Mouse (Mus musculus): ENCODE results near the gene Dhrs7c. TPM values are rescaled to one million over a fixed set of nuclear protein-coding genes. Genes with fewer than 3 reads are reported as not detected.
A peak's percentile ranks its signal among the peaks of the same experiment; 100 is the strongest.

Dhrs7c gene
- total RNA-seq, 1 experiment, result not detected

- TF ChIP-seq ZNF384 (IDR thresholded peaks at IDR 0.05; ENCODE audit: low read depth, low read length) (no peak), HCFC1 (IDR thresholded peaks at IDR 0.05; ENCODE audit: borderline replicate concordance, insufficient read depth, low read length) (no peak), CHD2 (IDR thresholded peaks at IDR 0.05; ENCODE audit: low read depth, low read length) (no peak), ZC3H11A (IDR thresholded peaks at IDR 0.05; ENCODE audit: borderline replicate concordance, low read depth, low read length) (no peak), MAFK (IDR thresholded peaks at IDR 0.05; ENCODE audit: insufficient read depth, low read depth, low read length) (no peak)
- Histone ChIP-seq H3K27ac (ENCODE audit: insufficient read depth, low read depth, low read length, poor library complexity, severe bottlenecking) (no peak overlapping the region), H3K4me3 (ENCODE audit: insufficient read depth in 1 of 2, low read depth in 1 of 2, low read length in 2 of 2, poor library complexity in 1 of 2, severe bottlenecking in 1 of 2) (no peak overlapping the region), H3K4me1 (ENCODE audit: control insufficient read depth in 2 of 2, insufficient read depth in 2 of 2, low read length in 2 of 2, poor library complexity in 1 of 2) (peaks cover 0 to 8% of the 10 kb centered on the region in 2 experiments; a peak in 2 of 4 replicates), H3K9me3 (ENCODE audit: control insufficient read depth, insufficient read depth, low read depth, low read length) (no peaks in the 10 kb centered on the region), H3K36me3 (ENCODE audit: control insufficient read depth, insufficient read depth, low read length, poor library complexity, severe bottlenecking) (no peaks in the 10 kb centered on the region), H3K9ac (ENCODE audit: insufficient read depth, low read depth, low read length, poor library complexity, severe bottlenecking) (no peak overlapping the region)
- DNase-seq (ENCODE audit: low read depth, low spot score), result no peak
- in situ Hi-C loops (cut with MboI; ENCODE audit: low sequenced_read_pairs in 2 of 2, unreplicated experiment in 2 of 2), result no loop called here
These were observed 13.5 kb downstream of the Dhrs7c start for GRCm38 (mm10) chr11:67811535-67811934.

- in situ Hi-C loops (cut with MboI; ENCODE audit: low sequenced_read_pairs in 2 of 2, unreplicated experiment in 2 of 2), result no loop called here
- Histone ChIP-seq H3K9ac (ENCODE audit: insufficient read depth, low read depth, low read length, poor library complexity, severe bottlenecking) (no peak overlapping the region), H3K4me3 (ENCODE audit: insufficient read depth in 1 of 2, low read depth in 1 of 2, low read length in 2 of 2, poor library complexity in 1 of 2, severe bottlenecking in 1 of 2) (no peak overlapping the region), H3K36me3 (ENCODE audit: control insufficient read depth, insufficient read depth, low read length, poor library complexity, severe bottlenecking) (no peaks in the 10 kb centered on the region), H3K9me3 (ENCODE audit: control insufficient read depth, insufficient read depth, low read depth, low read length) (no peaks in the 10 kb centered on the region), H3K27ac (ENCODE audit: insufficient read depth, low read depth, low read length, poor library complexity, severe bottlenecking) (no peak overlapping the region), H3K4me1 (ENCODE audit: control insufficient read depth in 2 of 2, insufficient read depth in 2 of 2, low read length in 2 of 2, poor library complexity in 1 of 2) (no peaks in the 10 kb centered on the region)
- no peak for DNase-seq (ENCODE audit: low read depth, low spot score)
- TF ChIP-seq ZC3H11A (IDR thresholded peaks at IDR 0.05; ENCODE audit: borderline replicate concordance, low read depth, low read length), result 0 out of 2 replicates have a peak, but pooled peaks have one; percentile 34
- TF ChIP-seq HCFC1 (IDR thresholded peaks at IDR 0.05; ENCODE audit: borderline replicate concordance, insufficient read depth, low read length), result no peak
These were observed 21.6 kb downstream of the Dhrs7c start for GRCm38 (mm10) chr11:67819604-67820003.

DNA sequence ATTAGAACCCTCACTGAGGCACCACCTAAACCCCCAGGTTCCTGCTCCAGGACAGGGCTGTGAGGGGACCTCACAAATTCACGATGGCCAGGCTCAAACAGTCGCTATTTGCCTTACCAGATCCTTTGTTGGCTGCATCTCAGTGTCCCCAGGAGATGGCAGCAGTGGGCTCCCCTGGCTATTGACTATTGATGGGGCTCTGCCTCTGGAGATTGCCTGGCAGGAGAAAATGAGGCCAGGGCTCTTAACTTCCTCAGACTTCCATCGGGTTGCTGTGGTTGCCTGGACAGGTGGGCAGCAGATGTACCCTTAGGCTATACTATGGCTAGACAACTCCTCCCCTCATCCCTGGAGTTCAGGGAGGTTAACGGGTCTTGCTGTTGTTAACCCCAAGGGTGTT, 22.2 kb downstream of the Dhrs7c start:
- Histone ChIP-seq H3K4me1 (ENCODE audit: control insufficient read depth in 2 of 2, insufficient read depth in 2 of 2, low read length in 2 of 2, poor library complexity in 1 of 2) (no peaks in the 10 kb centered on the region), H3K9me3 (ENCODE audit: control insufficient read depth, insufficient read depth, low read depth, low read length) (no peaks in the 10 kb centered on the region), H3K9ac (ENCODE audit: insufficient read depth, low read depth, low read length, poor library complexity, severe bottlenecking) (no peak overlapping the region), H3K4me3 (ENCODE audit: insufficient read depth in 1 of 2, low read depth in 1 of 2, low read length in 2 of 2, poor library complexity in 1 of 2, severe bottlenecking in 1 of 2) (no peak overlapping the region), H3K36me3 (ENCODE audit: control insufficient read depth, insufficient read depth, low read length, poor library complexity, severe bottlenecking) (no peaks in the 10 kb centered on the region), H3K27ac (ENCODE audit: insufficient read depth, low read depth, low read length, poor library complexity, severe bottlenecking) (no peak overlapping the region)
- no peak for DNase-seq (ENCODE audit: low read depth, low spot score)
- TF ChIP-seq HCFC1 (IDR thresholded peaks at IDR 0.05; ENCODE audit: borderline replicate concordance, insufficient read depth, low read length) (no peak), CHD2 (IDR thresholded peaks at IDR 0.05; ENCODE audit: low read depth, low read length) (no peak), MAFK (IDR thresholded peaks at IDR 0.05; ENCODE audit: insufficient read depth, low read depth, low read length) (no peak), ZC3H11A (IDR thresholded peaks at IDR 0.05; ENCODE audit: borderline replicate concordance, low read depth, low read length) (no peak), ZNF384 (IDR thresholded peaks at IDR 0.05; ENCODE audit: low read depth, low read length) (no peak)
- in situ Hi-C loops (cut with MboI; ENCODE audit: low sequenced_read_pairs in 2 of 2, unreplicated experiment in 2 of 2), result no loop called here

DNA sequence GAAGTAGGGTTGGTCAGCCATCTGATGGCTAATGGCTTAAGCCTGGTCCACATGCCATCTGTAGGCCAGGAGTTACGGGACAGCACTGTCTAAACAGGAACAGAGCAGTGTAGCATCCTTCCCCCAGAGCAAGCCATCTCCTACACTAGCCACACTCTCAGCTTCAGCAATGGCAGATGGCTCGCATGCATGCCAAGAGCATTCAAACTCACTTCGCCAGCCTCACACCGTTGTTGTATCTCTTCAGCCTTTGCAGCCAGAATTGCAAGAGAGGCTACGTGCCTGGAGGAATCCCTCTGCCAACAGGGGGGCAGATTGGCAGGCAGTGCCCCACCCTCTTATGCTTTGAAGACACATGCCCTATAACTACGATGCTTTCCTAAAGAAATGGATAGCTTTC, 23.6 kb downstream of the Dhrs7c start:
- no peaks in the 10 kb centered on the region for H3K36me3 ChIP-seq (ENCODE audit: control insufficient read depth, insufficient read depth, low read length, poor library complexity, severe bottlenecking)
- in situ Hi-C loops (cut with MboI; ENCODE audit: low sequenced_read_pairs in 2 of 2, unreplicated experiment in 2 of 2), result no loop called here
- H3K4me3 ChIP-seq (ENCODE audit: insufficient read depth in 1 of 2, low read depth in 1 of 2, low read length in 2 of 2, poor library complexity in 1 of 2, severe bottlenecking in 1 of 2), result no peak overlapping the region
- no peaks in the 10 kb centered on the region for H3K4me1 ChIP-seq (ENCODE audit: control insufficient read depth in 2 of 2, insufficient read depth in 2 of 2, low read length in 2 of 2, poor library complexity in 1 of 2)
- TF ChIP-seq HCFC1 (IDR thresholded peaks at IDR 0.05; ENCODE audit: borderline replicate concordance, insufficient read depth, low read length) (no peak), CHD2 (IDR thresholded peaks at IDR 0.05; ENCODE audit: low read depth, low read length) (no peak), ZC3H11A (IDR thresholded peaks at IDR 0.05; ENCODE audit: borderline replicate concordance, low read depth, low read length) (no peak), MAFK (IDR thresholded peaks at IDR 0.05; ENCODE audit: insufficient read depth, low read depth, low read length) (no peak), ZNF384 (IDR thresholded peaks at IDR 0.05; ENCODE audit: low read depth, low read length) (no peak)
- no peaks in the 10 kb centered on the region for H3K9me3 ChIP-seq (ENCODE audit: control insufficient read depth, insufficient read depth, low read depth, low read length)
- no peak overlapping the region for H3K9ac ChIP-seq (ENCODE audit: insufficient read depth, low read depth, low read length, poor library complexity, severe bottlenecking)
- no peak overlapping the region for H3K27ac ChIP-seq (ENCODE audit: insufficient read depth, low read depth, low read length, poor library complexity, severe bottlenecking)
- no peak for DNase-seq (ENCODE audit: low read depth, low spot score)
